14 mouse cellular contexts compared by ENCODE assay signal in genomic region chr4:49585524-49586101, GRCm38 (mm10). TPM values are rescaled to one million over a fixed set of nuclear protein-coding genes. Genes with fewer than 3 reads are reported as not detected.
DNase-seq lines count a peak whose midpoint lies in the region; ATAC-seq and TF ChIP-seq lines count a peak whose summit lies in the region.
"Had no signal": no experiment of that assay in that cellular context is flagged by ENCODE, and none has a peak within 500 bp of the region (broad histone marks: within the 10 kb centered on the region; RNA-seq: fewer than 3 reads in every experiment).

No protein-coding gene starts in this region.

- H3K4me3 ChIP-seq in kidney, embryonic 14.5 days (ENCODE audit: low read length), result no peak overlapping the region
- no peak overlapping the region for H3K4me3 ChIP-seq in embryonic facial prominence, embryonic 15.5 days (replicated peaks)
- H3K4me3 ChIP-seq in limb, embryonic 15.5 days, result no peak overlapping the region
- H3K4me3 ChIP-seq in thymus, adult 2 months (ENCODE audit: control insufficient read depth, insufficient read depth, low read length), result no peak overlapping the region
- H3K4me3 ChIP-seq: erythroblast, embryonic 14.5 days; liver, embryonic 12.5 days had no signal

- WGBS in kidney, embryonic 14.5 days, result 78% methylated on average over 7 of the region's 7 CpGs
- WGBS in embryonic facial prominence, embryonic 15.5 days, result 42% methylated on average over 7 of the region's 7 CpGs
- WGBS in limb, embryonic 15.5 days, result 41% methylated on average over 7 of the region's 7 CpGs
- 86% methylated on average over 7 of the region's 7 CpGs for WGBS in thymus, adult 2 months

- peaks cover 18% of the 10 kb centered on the region for H3K4me1 ChIP-seq in kidney, embryonic 14.5 days (ENCODE audit: control insufficient read depth, insufficient read depth, low read length)
- H3K4me1 ChIP-seq in embryonic facial prominence, embryonic 15.5 days, result peaks cover 27% of the 10 kb centered on the region
- H3K4me1 ChIP-seq in limb, embryonic 15.5 days, result peaks cover 41% of the 10 kb centered on the region
- H3K4me1 ChIP-seq in thymus, adult 2 months (replicated peaks; ENCODE audit: control insufficient read depth, insufficient read depth, low read length), result no peaks in the 10 kb centered on the region

- TF ChIP-seq POLR2A in thymus, adult 2 months (IDR thresholded peaks at IDR 0.05; ENCODE audit: control insufficient read depth, extremely low read depth, insufficient read depth, low read length, poor library complexity), result no peak

- H3K4me2 ChIP-seq in kidney, embryonic 14.5 days (replicated peaks; ENCODE audit: low read depth, low read length), result no peak overlapping the region
- H3K4me2 ChIP-seq in embryonic facial prominence, embryonic 15.5 days (replicated peaks), result no peak overlapping the region
- H3K4me2 ChIP-seq in limb, embryonic 15.5 days, result no peak overlapping the region
- H3K4me2 ChIP-seq: liver, embryonic 12.5 days had no signal

- no peak for TF ChIP-seq CTCF in thymus, adult 2 months (IDR thresholded peaks at IDR 0.05; ENCODE audit: borderline replicate concordance, control insufficient read depth, extremely low read depth, insufficient read depth, low read length, poor library complexity)

- H3K9me3 ChIP-seq in kidney, embryonic 14.5 days (ENCODE audit: control insufficient read depth, low read length), result no peaks in the 10 kb centered on the region
- no peaks in the 10 kb centered on the region for H3K9me3 ChIP-seq in embryonic facial prominence, embryonic 15.5 days (replicated peaks)
- H3K9me3 ChIP-seq in limb, embryonic 15.5 days, result no peaks in the 10 kb centered on the region
- H3K9me3 ChIP-seq: liver, embryonic 12.5 days had no signal

- H3K36me3 ChIP-seq in kidney, embryonic 14.5 days (ENCODE audit: control insufficient read depth, insufficient read depth, low read length), result 0 out of 2 replicates have a peak, but pooled peaks cover 2% of the 10 kb centered on the region
- H3K36me3 ChIP-seq in embryonic facial prominence, embryonic 15.5 days, result no peaks in the 10 kb centered on the region; the same call in 1 of the 2 replicates
- H3K36me3 ChIP-seq in limb, embryonic 15.5 days, result peaks cover 13% of the 10 kb centered on the region
- H3K36me3 ChIP-seq in thymus, adult 2 months (ENCODE audit: control insufficient read depth, insufficient read depth, low read length), result no peaks in the 10 kb centered on the region

- no peak overlapping the region for H3K27ac ChIP-seq in kidney, embryonic 14.5 days (ENCODE audit: low read depth, low read length)
- H3K27ac ChIP-seq in embryonic facial prominence, embryonic 15.5 days (replicated peaks), result peak overlapping the region; percentile 80
- peak overlapping the region; percentile 78 for H3K27ac ChIP-seq in limb, embryonic 15.5 days
- H3K27ac ChIP-seq in thymus, adult 2 months (ENCODE audit: control insufficient read depth, insufficient read depth, low read length), result no peak overlapping the region
- H3K27ac ChIP-seq: liver, embryonic 12.5 days had no signal

- 0 out of 2 replicates have a peak, but pooled peaks have one; percentile 23 for ATAC-seq in kidney, embryonic 14.5 days (ENCODE audit: low FRiP score, low TSS enrichment)
- peak; percentile 78 for ATAC-seq in embryonic facial prominence, embryonic 15.5 days (ENCODE audit: insufficient number of reproducible peaks, low FRiP score, low TSS enrichment, low read depth)
- peak; percentile 79 for ATAC-seq in limb, embryonic 15.5 days (ENCODE audit: insufficient number of reproducible peaks, low FRiP score, low TSS enrichment, low read depth)
- ATAC-seq: liver, embryonic 12.5 days; midbrain, embryonic 16.5 days had no signal

- DNase-seq in adrenal gland, postnatal 10 days, result peak; percentile 19
- no peak for DNase-seq in adrenal gland, adult (ENCODE audit: inconsistent age in 2 of 2, low spot score in 1 of 2)
- no peak for DNase-seq in kidney, postnatal 25 days
- no peak for DNase-seq in thymus, postnatal 36 days
- DNase-seq in thymus, adult 2 months, result no peak
- DNase-seq: adrenal gland, postnatal 25 days; cerebellum, adult 8-10 months had no signal

- H3K27me3 ChIP-seq in kidney, embryonic 14.5 days (ENCODE audit: control insufficient read depth, insufficient read depth, low read length), result no peaks in the 10 kb centered on the region
- no peaks in the 10 kb centered on the region for H3K27me3 ChIP-seq in embryonic facial prominence, embryonic 15.5 days
- H3K27me3 ChIP-seq in limb, embryonic 15.5 days, result no peaks in the 10 kb centered on the region
- no peaks in the 10 kb centered on the region for H3K27me3 ChIP-seq in thymus, adult 2 months (ENCODE audit: control insufficient read depth, insufficient read depth, low read length)
- H3K27me3 ChIP-seq: liver, embryonic 12.5 days had no signal

- H3K9ac ChIP-seq in kidney, embryonic 14.5 days (ENCODE audit: low read depth, low read length), result no peak overlapping the region
- no peak overlapping the region for H3K9ac ChIP-seq in embryonic facial prominence, embryonic 15.5 days
- no peak overlapping the region for H3K9ac ChIP-seq in limb, embryonic 15.5 days
- H3K9ac ChIP-seq: liver, embryonic 12.5 days had no signal

RNA-seq across cellular contexts. Expression of gene Tmem246, which starts 12.1 kb away (rescaled TPM):
- total RNA-seq in adrenal gland, postnatal 10 days (2021), result 10 to 100 TPM; 14.6 to 18.7 TPM
- 11.2 and 16.3 TPM in 2 replicates for polyA plus RNA-seq in kidney, embryonic 14.5 days (2014; fragmentation: Nextera tagmentation; extraction: Ambion mirVana)
- 35.7 and 39.3 TPM in 2 replicates for polyA plus RNA-seq in embryonic facial prominence, embryonic 15.5 days (2015; fragmentation: Nextera tagmentation; extraction: Ambion mirVana)
- polyA plus RNA-seq in limb, embryonic 15.5 days (2015; fragmentation: Nextera tagmentation; extraction: Ambion mirVana), result 38.1 and 39.6 TPM in 2 replicates
- polyA plus RNA-seq in thymus, adult 2 months (2012; rRNA removed), result 8.4 and 12.1 TPM in 2 replicates

RNA-seq across cellular contexts. Expression of gene Aldob, which starts 36.3 kb away (rescaled TPM):
- total RNA-seq in adrenal gland, postnatal 10 days (2021), result 100 to 1,000 TPM; 171 to 692 TPM
- polyA plus RNA-seq in kidney, embryonic 14.5 days (2014; fragmentation: Nextera tagmentation; extraction: Ambion mirVana), result 43.9 and 77.0 TPM in 2 replicates
- 0.08 and 0.23 TPM in 2 replicates for polyA plus RNA-seq in embryonic facial prominence, embryonic 15.5 days (2015; fragmentation: Nextera tagmentation; extraction: Ambion mirVana)
- polyA plus RNA-seq in limb, embryonic 15.5 days (2015; fragmentation: Nextera tagmentation; extraction: Ambion mirVana), result 0.20 and 0.86 TPM in 2 replicates
- polyA plus RNA-seq in thymus, adult 2 months (2012; rRNA removed), result 3.7 and 4.2 TPM in 2 replicates
- total RNA-seq: adrenal gland, postnatal 25 days; ES-E14 had no signal
- polyA plus RNA-seq: erythroblast, embryonic 14.5 days had no signal

RNA-seq across cellular contexts. Expression of gene Rnf20, which starts 46.2 kb away (rescaled TPM):
- 10 to 100 TPM; 39.8 to 46.0 TPM for total RNA-seq in adrenal gland, postnatal 10 days (2021)
- polyA plus RNA-seq in kidney, embryonic 14.5 days (2014; fragmentation: Nextera tagmentation; extraction: Ambion mirVana), result 39.1 and 61.1 TPM in 2 replicates
- polyA plus RNA-seq in embryonic facial prominence, embryonic 15.5 days (2015; fragmentation: Nextera tagmentation; extraction: Ambion mirVana), result 37.7 and 43.1 TPM in 2 replicates
- polyA plus RNA-seq in limb, embryonic 15.5 days (2015; fragmentation: Nextera tagmentation; extraction: Ambion mirVana), result 37.0 and 40.0 TPM in 2 replicates
- 34.4 and 34.6 TPM in 2 replicates for polyA plus RNA-seq in thymus, adult 2 months (2012; rRNA removed)

Comparison
In these comparisons a context has a peak if more than half of its experiments do, and no peak if none do; other contexts are left out.
1. ATAC-seq: peak in every context shown above with its lines; median percentile 79 in limb, embryonic 15.5 days; 78 in embryonic facial prominence, embryonic 15.5 days; 23 in kidney, embryonic 14.5 days.
2. H3K27ac ChIP-seq: peak in embryonic facial prominence, embryonic 15.5 days (single experiment) and limb, embryonic 15.5 days (single experiment); none in kidney, embryonic 14.5 days (single experiment) and thymus, adult 2 months (single experiment).